Mouse (Mus musculus) central nervous system, embryonic 18 days (tissue): ENCODE measurements around the gene Fbxo17. TPM values are rescaled to one million over a fixed set of nuclear protein-coding genes. Genes with fewer than 3 reads are reported as not detected.

Source experiments
- polyA plus RNA-seq: library from polyadenylated mRNA; depleted of rRNA; stranded (reverse); fragments of >200 nt; gene quantifications from 2 replicates; pipeline ENCODE4 v1.2.3, GENCODE M21; 2012; rRNA removed

Gene Fbxo17
- polyA plus RNA-seq = 4.1 and 4.6 TPM in 2 replicates

DNA sequence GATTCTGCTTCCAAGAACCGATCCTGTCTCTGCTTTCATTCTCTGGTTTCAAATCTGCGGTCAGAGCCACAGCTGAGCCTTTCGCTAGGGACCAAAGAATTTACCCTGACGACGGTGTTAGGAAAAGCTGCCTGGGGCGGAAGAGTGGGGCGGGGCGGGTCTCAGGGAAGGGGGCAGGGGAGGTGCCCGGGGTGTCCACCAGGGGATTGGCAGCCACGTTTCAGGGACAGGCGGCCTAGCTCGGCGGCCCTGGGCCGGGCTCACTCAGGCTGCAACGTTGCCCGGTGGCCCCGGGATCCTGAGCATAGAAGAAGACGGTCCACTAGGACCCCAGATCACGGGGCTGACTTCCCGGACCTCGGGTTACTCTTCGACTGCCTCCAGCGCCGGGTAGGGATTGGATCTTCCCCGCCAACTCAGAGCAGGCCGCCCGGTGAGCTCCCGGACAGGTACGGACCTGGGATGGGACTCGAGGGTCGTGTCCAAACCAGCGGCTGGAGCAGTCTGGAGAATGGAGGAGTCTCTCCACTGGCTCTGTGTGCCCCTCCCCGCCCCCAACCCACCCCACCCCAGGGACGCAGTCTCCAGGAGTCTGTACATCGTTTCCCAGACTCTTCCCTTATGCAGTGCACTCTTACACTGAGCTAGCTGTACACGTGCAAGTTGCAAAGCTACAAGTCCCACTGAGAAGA lies at the start of gene Fbxo17:
Gene Fbxo17 (plus strand): TSS at position 215 of the 692 bp plus-strand sequence.

DNA sequence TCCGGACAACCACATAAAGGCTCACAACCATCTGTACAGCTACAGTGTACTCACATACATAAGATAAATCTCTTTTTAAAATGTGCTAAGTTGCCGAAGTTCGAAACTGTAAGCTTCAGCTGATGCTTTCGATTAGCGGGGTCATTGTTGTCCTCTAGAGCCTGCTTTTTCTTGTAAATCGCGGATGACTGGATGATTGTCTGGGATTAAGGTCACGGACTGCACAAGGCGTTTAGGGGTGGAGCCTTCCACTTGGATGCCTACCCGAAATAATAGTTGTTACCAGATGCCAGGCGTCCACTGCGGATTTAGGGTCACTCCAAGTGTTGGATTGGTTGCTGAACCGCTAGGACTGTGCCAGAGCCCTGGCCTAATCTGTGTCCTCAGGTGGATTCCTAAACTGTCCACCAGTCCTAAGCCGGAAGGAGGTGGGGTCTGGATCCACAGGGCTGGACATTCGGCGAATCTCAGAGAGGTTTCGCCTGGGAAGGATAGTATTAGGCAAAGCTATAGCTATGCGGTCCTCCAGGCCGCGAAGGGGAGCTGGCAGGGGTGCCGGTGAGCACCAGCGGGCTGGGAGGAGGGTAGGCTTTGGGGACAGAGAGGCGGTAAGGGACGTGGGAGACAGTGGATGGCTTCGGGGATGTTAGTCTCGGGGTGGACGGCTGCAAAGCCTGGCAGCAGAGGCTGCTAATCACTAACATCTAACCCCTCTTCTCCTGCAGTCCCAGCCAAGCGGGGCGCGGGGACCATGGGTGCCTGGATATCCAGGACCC lies 23.9 kb upstream of the Fbxo17 start, which contains the start of gene Fbxo27:
Gene Fbxo27 (plus strand): TSS at position 305 of the 776 bp plus-strand sequence.

DNA sequence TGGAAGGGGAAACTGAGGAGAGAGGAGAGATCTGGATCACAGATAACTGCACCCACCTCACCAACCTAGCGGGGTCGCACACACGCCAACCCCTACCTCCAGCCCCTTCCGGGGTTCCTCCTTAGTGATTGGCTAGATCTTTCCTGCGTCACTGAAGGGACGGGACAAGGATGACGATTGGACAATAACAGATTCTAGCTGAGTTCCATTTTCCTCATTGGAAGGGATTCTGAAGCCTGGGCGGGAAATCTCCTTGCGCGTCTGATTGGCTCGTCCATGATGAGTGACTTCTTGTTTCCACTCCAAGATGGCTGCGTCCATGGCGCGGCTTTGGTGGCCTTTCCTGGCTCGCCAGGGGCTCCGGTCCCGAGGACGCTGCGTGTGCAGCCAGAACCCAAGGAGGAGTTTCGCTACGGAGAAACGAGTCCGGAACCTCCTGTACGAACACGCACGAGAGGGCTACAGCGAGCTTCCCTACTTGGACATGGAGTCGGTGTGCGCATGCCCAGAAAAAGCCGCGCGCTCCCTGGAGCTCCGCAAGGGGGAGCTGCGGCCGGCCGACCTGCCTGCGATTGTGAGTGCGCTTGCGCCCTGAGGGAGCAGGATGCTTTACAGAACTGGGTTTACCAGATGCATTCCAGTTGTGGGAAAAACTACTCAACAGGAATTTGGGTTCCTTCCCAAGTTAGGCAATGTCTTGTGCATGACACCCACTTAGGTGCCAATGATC lies 25.3 kb downstream of the Fbxo17 start, which contains the start of the genes Mrps12 and Sars2:
Gene Mrps12 (minus strand): TSS at position 112 of the 730 bp plus-strand sequence.
Gene Sars2 (plus strand): TSS at position 284 of the 730 bp plus-strand sequence.

DNA sequence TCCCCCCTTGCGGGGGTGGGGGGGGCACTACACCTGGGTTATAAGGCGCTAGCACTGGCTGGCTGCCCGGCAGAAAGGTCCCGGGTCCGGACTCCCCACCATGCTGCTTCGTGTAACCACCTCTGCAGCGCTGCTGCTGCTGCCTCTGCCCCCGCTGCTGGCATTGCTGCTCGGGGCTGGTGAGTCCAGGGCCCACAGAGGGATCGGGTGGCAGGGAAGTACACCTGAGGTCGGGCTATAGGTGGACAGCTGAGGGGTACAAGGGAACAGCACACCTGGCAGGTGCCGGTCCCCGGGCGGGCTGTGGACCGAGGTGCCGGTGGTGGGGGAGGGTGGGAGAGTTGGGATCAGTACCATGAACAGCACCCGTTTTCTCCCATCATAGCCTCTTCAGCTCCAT lies 39.5 kb downstream of the Fbxo17 start, which contains the start of gene Ccer2:
Gene Ccer2 (plus strand): TSS at position 96 of the 400 bp plus-strand sequence.

DNA sequence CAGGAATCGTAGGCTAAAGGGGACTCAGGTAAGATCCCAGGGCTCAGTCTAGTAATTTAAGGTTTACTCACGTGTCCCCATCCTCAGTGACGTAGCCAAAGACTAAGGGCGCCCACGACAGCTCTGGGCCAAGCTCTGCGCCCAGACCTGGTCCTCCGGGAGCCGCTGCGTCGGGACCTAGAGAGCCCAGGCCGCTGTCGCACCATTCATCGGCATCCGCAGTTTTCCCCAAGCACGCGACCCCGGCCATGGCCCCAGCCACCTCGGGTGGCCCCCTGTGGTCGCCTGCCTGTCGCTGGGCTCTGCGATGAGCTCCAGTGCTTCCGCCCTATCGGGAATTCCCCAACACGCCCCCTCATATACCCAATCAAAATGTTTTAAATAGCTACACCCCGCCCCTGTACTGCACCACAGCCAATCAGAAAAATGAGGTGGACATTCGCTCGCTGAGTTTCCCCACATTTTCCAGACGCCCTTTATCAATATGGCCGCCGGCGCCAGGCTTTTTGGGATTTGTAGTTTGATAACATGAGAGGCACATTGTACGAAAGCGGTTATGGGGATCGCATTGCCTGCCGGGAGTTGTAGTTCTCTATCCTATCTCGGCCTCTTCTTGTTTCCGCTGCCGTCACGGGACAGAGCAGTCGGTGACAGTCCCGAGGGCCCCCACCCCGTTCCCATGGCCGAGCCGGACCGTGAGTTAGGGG lies 49.7 kb downstream of the Fbxo17 start, which contains the start of gene Sirt2:
Gene Sirt2 (plus strand): TSS at position 563 of the 707 bp plus-strand sequence.

DNA sequence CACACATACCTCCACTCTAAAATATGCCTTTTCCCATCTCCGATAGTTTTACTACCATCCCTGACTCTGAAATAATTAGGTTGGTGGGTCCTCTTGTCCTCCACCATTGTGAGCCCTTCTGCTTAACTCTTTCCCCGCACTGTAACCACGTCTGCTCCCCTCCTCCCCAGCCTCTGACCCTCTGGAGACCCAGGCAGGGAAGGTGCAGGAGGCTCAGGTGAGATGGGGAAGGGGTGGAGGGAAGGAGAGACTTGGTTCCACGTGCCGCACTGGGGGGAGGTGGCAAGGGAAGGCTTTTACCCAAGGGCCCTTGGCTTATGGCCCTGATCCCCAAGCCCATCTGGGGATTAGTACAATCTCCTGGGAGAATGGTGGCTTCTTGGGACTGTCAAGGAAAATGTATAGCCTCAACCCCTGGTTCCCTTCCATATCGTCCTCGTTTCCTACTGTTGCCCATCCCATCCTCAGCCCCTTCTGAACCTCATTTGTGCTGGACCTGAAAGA lies 50.9 kb downstream of the Fbxo17 start, which contains the start of gene Nfkbib:
Gene Nfkbib (minus strand): TSS at position 51 of the 504 bp plus-strand sequence.

Other genes starting within 250 kb of the Fbxo17 start
- gene Ifnl2, start 206.3 kb upstream of the Fbxo17 start, polyA plus RNA-seq = not detected in 2 replicates
- gene Ifnl3, start 194.0 kb upstream of the Fbxo17 start, polyA plus RNA-seq = not detected in 2 replicates
- gene Sycn, start 175.9 kb upstream of the Fbxo17 start, polyA plus RNA-seq = not detected in 2 replicates
- 0.20 and 3.1 TPM in 2 replicates for gene Nccrp1, start 169.6 kb upstream of the Fbxo17 start, polyA plus RNA-seq
- 53.4 and 61.8 TPM in 2 replicates for gene Samd4b, start 118.7 kb upstream of the Fbxo17 start, polyA plus RNA-seq
- gene Pak4, start 118.6 kb upstream of the Fbxo17 start, polyA plus RNA-seq = 11.0 and 12.7 TPM in 2 replicates
- 0.22 and 0.92 TPM in 2 replicates for gene Acp7, start 85.5 kb upstream of the Fbxo17 start, polyA plus RNA-seq
- gene Fbxo27, start 24.0 kb upstream of the Fbxo17 start, polyA plus RNA-seq = 31.4 and 33.2 TPM in 2 replicates
- 71.4 and 74.9 TPM in 2 replicates for gene Mrps12, start 25.0 kb downstream of the Fbxo17 start, polyA plus RNA-seq
- 15.9 and 16.3 TPM in 2 replicates for gene Sars2, start 25.2 kb downstream of the Fbxo17 start, polyA plus RNA-seq
- 0.39 and 0.56 TPM in 2 replicates for gene Ccer2, start 39.4 kb downstream of the Fbxo17 start, polyA plus RNA-seq
- 128 and 133 TPM in 2 replicates for gene Sirt2, start 49.9 kb downstream of the Fbxo17 start, polyA plus RNA-seq
- gene Nfkbib, start 50.7 kb downstream of the Fbxo17 start, polyA plus RNA-seq = 26.6 and 29.6 TPM in 2 replicates
- 0.55 and 0.62 TPM in 2 replicates for gene Rinl, start 72.2 kb downstream of the Fbxo17 start, polyA plus RNA-seq
- 372 and 379 TPM in 2 replicates for gene Hnrnpl, start 91.7 kb downstream of the Fbxo17 start, polyA plus RNA-seq
- 98.9 and 107 TPM in 2 replicates for gene Ech1, start 108.4 kb downstream of the Fbxo17 start, polyA plus RNA-seq
- gene Lgals4, start 117.0 kb downstream of the Fbxo17 start, polyA plus RNA-seq = 9.5 and 10.9 TPM in 2 replicates
- 11.6 and 16.4 TPM in 2 replicates for gene Lgals7, start 147.0 kb downstream of the Fbxo17 start, polyA plus RNA-seq
- 0.22 and 0.25 TPM in 2 replicates for gene Capn12, start 164.6 kb downstream of the Fbxo17 start, polyA plus RNA-seq
- gene Actn4, start 245.5 kb downstream of the Fbxo17 start, polyA plus RNA-seq = 120 and 134 TPM in 2 replicates